Mouse (Mus musculus) hindlimb bud, embryonic 11.5 days (tissue): ENCODE data around the gene Tsc2.

Experiments
- DNase-seq: peaks from one replicate; pipeline ENCODE4 v3.0.0-alpha.2; 2012; ENCODE audit warnings: low read depth, low spot score; ENCODE audit errors: extremely low spot score

Gene Tsc2

DNA sequence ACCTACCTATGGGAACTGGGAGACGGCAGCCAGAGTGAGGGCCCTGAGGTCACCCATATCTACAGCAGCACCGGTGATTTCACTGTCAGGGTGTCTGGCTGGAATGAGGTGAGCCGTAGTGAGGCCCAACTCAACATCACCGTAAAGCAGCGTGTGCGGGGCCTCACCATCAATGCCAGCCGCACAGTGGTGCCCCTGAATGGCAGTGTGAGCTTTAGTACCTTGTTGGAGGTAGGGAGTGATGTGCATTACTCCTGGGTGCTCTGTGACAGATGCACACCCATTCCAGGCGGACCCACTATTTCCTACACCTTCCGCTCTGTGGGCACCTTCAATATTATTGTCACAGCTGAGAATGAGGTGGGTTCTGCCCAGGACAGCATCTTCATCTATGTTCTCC is 58.6 kb downstream of the Tsc2 start:
- no peak for DNase-seq

- DNase-seq, result no peak
Observed at GRCm38 (mm10) chr17:24572651-24573245, 59.7 kb downstream of the Tsc2 start.

GRCm38 (mm10) chr17:24569837-24570236 is 62.6 kb downstream of the Tsc2 start:
- DNase-seq, result no peak

DNA sequence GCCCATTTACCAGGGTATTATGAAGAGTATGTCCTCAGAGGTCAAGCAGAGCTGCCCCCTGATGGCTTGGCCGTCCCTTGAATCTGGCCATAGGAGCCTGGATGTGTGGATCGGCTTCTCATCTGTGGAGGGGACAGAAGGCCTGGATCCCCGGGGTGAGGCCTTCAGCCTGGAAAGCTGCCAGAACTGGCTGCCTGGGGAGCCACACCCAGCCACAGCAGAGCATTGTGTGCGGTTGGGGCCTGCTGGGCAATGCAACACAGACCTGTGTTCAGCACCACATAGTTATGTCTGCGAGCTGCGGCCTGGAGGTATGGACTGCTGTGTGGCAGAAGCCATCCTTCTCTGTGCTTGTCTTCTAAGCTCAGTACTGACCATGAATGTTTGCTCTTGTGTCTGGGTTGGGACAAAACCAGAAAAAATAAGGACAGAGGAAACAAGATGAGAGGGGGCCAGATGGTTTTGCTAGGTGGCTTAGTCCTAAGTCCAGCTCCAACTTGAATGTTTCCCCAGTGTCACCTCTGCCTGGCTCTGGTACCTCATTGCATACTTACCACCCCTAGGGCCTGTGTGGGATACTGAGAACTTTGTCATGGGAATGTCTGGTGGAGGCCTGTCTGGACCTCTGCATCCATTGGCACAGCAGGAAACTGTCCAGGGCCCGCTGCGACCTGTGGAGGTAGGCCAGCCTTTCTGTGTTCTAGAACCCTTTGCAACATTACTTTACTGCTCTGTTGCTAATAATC is 65.2 kb downstream of the Tsc2 start:
- no peak for DNase-seq

DNA sequence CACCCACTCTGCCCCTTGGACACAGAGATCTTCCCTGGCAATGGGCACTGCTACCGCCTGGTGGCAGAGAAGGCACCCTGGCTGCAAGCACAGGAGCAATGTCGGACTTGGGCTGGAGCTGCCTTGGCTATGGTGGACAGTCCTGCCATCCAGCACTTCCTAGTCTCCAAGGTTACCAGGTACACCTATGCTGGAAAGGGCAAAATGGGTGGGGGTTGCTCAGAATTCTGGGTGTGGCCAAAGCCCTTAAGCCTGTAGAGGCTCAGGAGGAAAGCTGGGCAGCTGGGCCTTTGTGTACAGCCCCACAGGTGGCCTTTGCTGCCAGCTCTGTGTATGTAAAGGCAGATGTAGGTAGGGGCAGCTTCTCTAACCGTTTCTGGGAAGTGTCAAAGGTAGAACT is 66.6 kb downstream of the Tsc2 start:
- no peak for DNase-seq

DNA sequence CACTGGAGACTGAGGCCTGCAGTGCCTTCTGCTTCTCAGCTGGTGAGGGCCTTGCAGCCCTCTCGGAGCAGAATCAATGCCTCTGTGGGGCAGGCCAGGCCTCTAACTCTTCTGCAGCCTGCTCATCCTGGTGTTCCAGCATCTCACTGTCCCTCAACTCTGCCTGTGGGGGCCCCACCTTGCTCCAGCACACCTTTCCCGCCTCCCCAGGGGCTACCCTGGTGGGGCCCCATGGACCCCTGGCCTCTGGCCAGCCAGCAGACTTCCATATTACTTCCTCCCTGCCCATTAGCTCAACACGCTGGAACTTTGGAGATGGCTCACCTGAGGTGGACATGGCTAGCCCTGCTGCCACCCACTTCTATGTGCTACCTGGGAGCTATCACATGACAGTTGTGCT is 67.3 kb downstream of the Tsc2 start:
- no peak for DNase-seq

GRCm38 (mm10) chr17:24564422-24564821 is 68.0 kb downstream of the Tsc2 start:
- DNase-seq, result no peak

GRCm38 (mm10) chr17:24563638-24564037 is 68.8 kb downstream of the Tsc2 start:
- no peak for DNase-seq

- DNase-seq, result no peak
Observed at GRCm38 (mm10) chr17:24561592-24561991, 70.8 kb downstream of the Tsc2 start.

- DNase-seq, result no peak
Observed at GRCm38 (mm10) chr17:24560301-24561028, 72.0 kb downstream of the Tsc2 start.

- DNase-seq, result no peak
Observed at GRCm38 (mm10) chr17:24559146-24559545, 73.3 kb downstream of the Tsc2 start.

GRCm38 (mm10) chr17:24558600-24559099 is 73.8 kb downstream of the Tsc2 start:
- no peak for DNase-seq

DNA sequence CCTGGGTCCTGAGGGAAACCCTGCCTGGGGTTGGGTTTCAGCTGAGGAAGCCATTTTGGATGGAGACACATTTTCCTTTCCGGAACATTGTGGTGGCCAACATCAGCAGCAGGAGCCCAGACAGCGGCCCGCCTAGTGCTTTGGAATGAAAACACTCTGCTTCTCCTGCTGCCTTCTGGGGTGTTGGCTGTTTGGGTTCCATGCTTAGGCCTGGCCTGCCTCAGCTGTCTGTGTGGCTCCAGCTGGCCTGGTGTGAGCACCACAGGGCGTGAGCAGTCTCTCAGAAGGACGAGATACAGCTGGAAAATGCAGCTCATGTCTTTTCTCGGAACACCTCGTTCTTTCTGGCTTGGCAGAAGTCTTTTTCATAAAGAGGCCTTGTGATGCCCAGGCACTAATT is 75.3 kb downstream of the Tsc2 start:
- no peak for DNase-seq

GRCm38 (mm10) chr17:24551050-24551444 is 81.4 kb downstream of the Tsc2 start:
- no peak for DNase-seq

GRCm38 (mm10) chr17:24550416-24551049 is 81.9 kb downstream of the Tsc2 start:
- no peak for DNase-seq

DNA sequence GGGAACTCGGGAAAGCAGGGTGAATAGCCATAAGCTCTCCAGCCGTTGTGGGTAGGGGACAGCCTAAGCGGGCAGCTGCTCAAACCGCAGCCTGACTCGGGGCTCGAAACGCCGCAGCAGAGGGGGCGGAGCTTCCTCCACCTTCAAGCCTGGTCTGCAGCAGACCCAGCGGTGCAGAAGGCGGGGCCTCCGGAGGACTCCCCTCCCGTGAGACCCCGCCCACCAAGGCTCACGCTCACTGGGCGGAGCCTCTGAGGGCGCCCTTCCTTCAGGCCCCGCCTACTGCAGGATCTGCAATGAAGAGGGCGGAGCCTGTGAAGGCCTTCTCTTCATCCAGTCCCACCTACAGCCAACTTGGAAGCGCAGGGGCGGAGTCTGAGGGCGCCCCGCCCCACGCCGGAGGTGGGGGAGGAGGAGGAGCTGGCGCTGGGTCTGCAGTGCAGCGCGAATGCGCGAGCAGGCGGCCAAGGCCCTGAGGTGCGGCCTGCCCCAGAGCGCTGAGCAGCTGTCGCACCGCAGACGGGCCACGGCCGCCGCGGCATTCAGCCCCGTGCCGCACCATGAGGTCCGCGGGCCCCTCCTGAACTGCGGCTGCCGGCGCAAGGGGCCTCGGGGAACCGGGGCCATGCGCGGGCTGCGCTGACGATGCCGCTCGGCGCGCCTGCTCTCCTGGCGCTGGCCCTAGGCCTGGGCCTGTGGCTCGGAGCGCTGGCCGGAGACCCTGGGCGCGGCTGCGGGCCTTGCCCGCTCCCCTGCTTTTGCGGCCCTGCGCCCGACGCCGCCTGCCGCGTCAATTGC is 82.6 kb downstream of the Tsc2 start, which contains the start of gene Pkd1:
TSS of gene Pkd1 (plus strand) at position 217 of the 798 bp plus-strand sequence.
- peak; percentile 99 for DNase-seq

DNA sequence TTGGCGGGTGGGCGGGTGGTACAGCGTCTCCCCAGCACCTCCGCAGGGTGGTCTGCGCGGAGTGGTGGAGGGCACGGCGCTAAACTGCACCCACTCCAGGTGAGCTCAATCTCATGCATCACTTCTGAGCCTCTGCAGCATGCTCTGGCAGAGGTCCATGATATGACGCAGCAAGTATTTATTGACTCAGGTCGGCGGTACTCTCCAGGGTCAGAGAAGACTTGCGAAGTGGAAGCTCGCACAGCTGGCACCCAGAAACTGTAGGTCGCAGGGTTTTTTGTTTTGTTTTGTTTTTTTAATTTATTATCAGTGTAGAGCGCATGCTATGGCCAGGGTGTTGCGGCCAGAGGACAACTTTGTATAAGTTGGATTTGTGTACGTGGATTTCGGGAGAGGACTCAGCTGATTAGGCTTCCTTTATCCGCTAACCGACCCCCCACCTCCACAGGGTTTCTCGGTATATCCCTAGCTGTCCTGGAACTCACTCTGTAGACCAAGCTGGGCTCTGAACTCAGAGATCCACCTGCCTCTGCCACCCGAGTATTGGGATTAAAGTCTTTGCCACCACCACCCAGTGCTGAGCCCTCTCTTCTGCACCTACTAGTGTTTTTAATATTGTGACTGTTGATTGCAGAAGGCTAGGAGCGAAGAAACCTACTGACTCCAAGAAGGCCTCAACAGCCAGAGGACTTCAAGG is 83.4 kb downstream of the Tsc2 start:
- DNase-seq, result no peak

DNA sequence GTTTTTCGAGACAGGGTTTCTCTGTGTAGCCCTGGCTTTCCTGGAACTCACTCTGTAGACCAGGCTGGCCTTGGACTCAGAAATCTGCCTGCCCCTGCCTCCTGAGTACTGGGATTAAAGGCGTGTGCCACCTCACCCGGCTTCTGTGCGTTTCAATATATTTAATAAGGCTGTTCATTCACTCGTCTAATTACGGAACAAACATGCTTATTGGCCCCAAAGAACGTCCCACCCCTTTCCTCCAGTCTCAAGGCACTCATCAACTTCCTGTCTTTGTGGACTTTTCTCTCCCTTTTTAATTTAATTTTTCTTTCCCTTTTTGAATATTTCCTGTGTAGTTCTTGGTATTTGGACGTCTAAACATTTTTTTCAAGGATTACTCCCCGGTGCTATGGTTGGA is 84.0 kb downstream of the Tsc2 start:
- no peak for DNase-seq

- DNase-seq, result no peak
Observed at GRCm38 (mm10) chr17:24546234-24546633, 86.2 kb downstream of the Tsc2 start.
